Mouse (Mus musculus) bone marrow macrophage, adult 2 months (primary cell): ENCODE measurements at regions not wholly inside any gene's neighbourhood (a gene's known extent, or its start where the extent isn't known, plus 50 kb on each side); places are given as distances from the start of the nearest gene placed in this dataset.

Source experiments
- H3K27ac ChIP-seq: 2 replicates; pipeline ENCODE4 v1.5.1; 2012; ENCODE audit warnings: low read depth, low read length; ENCODE audit not compliant: insufficient read depth
- H3K4me1 ChIP-seq: 2 replicates; pipeline ENCODE4 v1.6.1; 2012; ENCODE audit warnings: low read length; ENCODE audit not compliant: control insufficient read depth, insufficient read depth
- H3K4me3 ChIP-seq: 2 replicates; pipeline ENCODE4 v1.5.1; 2012; ENCODE audit warnings: mild to moderate bottlenecking, low read length, moderate library complexity; ENCODE audit not compliant: insufficient read depth
- CTCF ChIP-seq: IDR thresholded peaks from 2 replicates; pipeline ENCODE4 v1.5.1; 2012; ENCODE audit warnings: low read depth, mild to moderate bottlenecking, low read length, moderate library complexity
- POLR2A ChIP-seq: IDR thresholded peaks from 2 replicates; pipeline ENCODE4 v1.6.1; 2012; ENCODE audit warnings: mild to moderate bottlenecking, low read depth, low read length, borderline replicate concordance

GRCm38 (mm10) chr1:35827471-35827870, 240.7 kb upstream of the Hs6st1 start:
- Histone ChIP-seq H3K4me1 (no peaks in the 10 kb centered on the region), H3K4me3 (no peak overlapping the region), H3K27ac (no peak overlapping the region)
- TF ChIP-seq POLR2A (no peak), CTCF (no peak)

GRCm38 (mm10) chr1:35834180-35834579, 234.0 kb upstream of the Hs6st1 start:
- Histone ChIP-seq H3K4me3 (no peak overlapping the region), H3K27ac (no peak overlapping the region), H3K4me1 (no peaks in the 10 kb centered on the region)
- TF ChIP-seq POLR2A (no peak), CTCF (no peak)

- no peak overlapping the region for H3K27ac ChIP-seq
- H3K4me1 ChIP-seq: no peaks in the 10 kb centered on the region
- H3K4me3 ChIP-seq: no peak overlapping the region
These were observed 231.6 kb upstream of the Hs6st1 start for GRCm38 (mm10) chr1:35836552-35836951.

GRCm38 (mm10) chr1:35838625-35839024, 229.6 kb upstream of the Hs6st1 start:
- H3K27ac ChIP-seq: no peak overlapping the region
- no peaks in the 10 kb centered on the region for H3K4me1 ChIP-seq
- TF ChIP-seq POLR2A (no peak), CTCF (no peak)
- no peak overlapping the region for H3K4me3 ChIP-seq

More at GRCm38 (mm10) chr1:35836552-35836951, 231.6 kb upstream of the Hs6st1 start:
- TF ChIP-seq CTCF (no peak), POLR2A (no peak)

GRCm38 (mm10) chr1:35839446-35839845, 228.8 kb upstream of the Hs6st1 start:
- Histone ChIP-seq H3K27ac (no peak overlapping the region), H3K4me3 (no peak overlapping the region), H3K4me1 (no peaks in the 10 kb centered on the region)
- peak; percentile 63; the same call in 1 of the 2 replicates for TF ChIP-seq CTCF
- no peak for TF ChIP-seq POLR2A

- Histone ChIP-seq H3K4me3 (no peak overlapping the region), H3K27ac (no peak overlapping the region), H3K4me1 (no peaks in the 10 kb centered on the region)
- TF ChIP-seq POLR2A (no peak), CTCF (no peak)
These were observed 226.6 kb upstream of the Hs6st1 start for GRCm38 (mm10) chr1:35841626-35842025.

GRCm38 (mm10) chr1:35842707-35843106, 225.5 kb upstream of the Hs6st1 start:
- TF ChIP-seq CTCF: no peak
- no peak for TF ChIP-seq POLR2A
- Histone ChIP-seq H3K27ac (no peak overlapping the region), H3K4me1 (no peaks in the 10 kb centered on the region), H3K4me3 (no peak overlapping the region)

GRCm38 (mm10) chr1:35843566-35843965, 224.6 kb upstream of the Hs6st1 start:
- TF ChIP-seq CTCF: no peak
- no peak for TF ChIP-seq POLR2A
- Histone ChIP-seq H3K27ac (no peak overlapping the region), H3K4me3 (no peak overlapping the region), H3K4me1 (no peaks in the 10 kb centered on the region)

- no peak overlapping the region for H3K27ac ChIP-seq
- no peak overlapping the region for H3K4me3 ChIP-seq
- H3K4me1 ChIP-seq: no peaks in the 10 kb centered on the region; the same call in 1 of the 2 replicates
- TF ChIP-seq POLR2A: no peak
- TF ChIP-seq CTCF: peak; percentile 53
These were observed 221.8 kb upstream of the Hs6st1 start for GRCm38 (mm10) chr1:35846224-35846936.

- TF ChIP-seq POLR2A (no peak), CTCF (no peak)
- H3K4me3 ChIP-seq: no peak overlapping the region
- H3K4me1 ChIP-seq: no peaks in the 10 kb centered on the region; the same call in 1 of the 2 replicates
- no peak overlapping the region for H3K27ac ChIP-seq
These were observed 219.8 kb upstream of the Hs6st1 start for GRCm38 (mm10) chr1:35848160-35848954.
